Mouse (Mus musculus) spleen, adult 2 months (tissue): ENCODE data around the gene Bicc1.

Experiments
- CTCF ChIP-seq: fragments of 200-500 bp; IDR thresholded peaks from 2 replicates; pipeline ENCODE4 v1.5.1; 2011; ENCODE audit warnings: mild to moderate bottlenecking, inconsistent platforms; ENCODE audit not compliant: insufficient read depth, insufficient read length, insufficient replicate concordance; ENCODE audit errors: extremely low read depth
- POLR2A ChIP-seq: fragments of 200-500 bp; IDR thresholded peaks from 2 replicates; pipeline ENCODE4 v1.6.1; 2011; ENCODE audit warnings: low read depth, low read length, inconsistent platforms

DNA sequence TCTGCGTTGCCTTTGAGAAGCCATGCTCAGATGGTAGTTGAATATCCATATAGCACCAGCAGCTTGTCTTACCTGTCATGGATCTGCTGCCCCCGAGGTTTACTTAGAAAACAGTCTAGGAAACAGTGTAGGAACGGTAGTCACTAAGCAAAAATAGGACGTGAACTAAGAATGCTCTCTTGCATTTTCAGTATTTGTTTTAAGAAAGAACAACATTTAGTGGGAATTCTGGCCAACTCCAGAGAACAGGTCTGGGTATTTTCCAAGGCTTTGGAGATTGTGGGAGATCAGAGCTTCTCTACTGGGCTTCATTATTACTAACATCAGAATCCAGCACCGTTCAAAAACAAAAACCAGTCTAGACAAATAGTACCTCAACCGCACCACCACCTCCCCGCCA is 17.7 kb upstream of the Bicc1 start:
- TF ChIP-seq POLR2A: no peak
- no peak for TF ChIP-seq CTCF
